Mouse (Mus musculus) forelimb bud, embryonic 11.5 days (tissue): Measurements from ENCODE around the gene Ppp1r12c.

Experiments used
- DNase-seq: peaks from one replicate; pipeline ENCODE4 v3.0.0-alpha.2; 2012; ENCODE audit warnings: low read depth, low spot score

The Ppp1r12c gene

GRCm38 (mm10) chr7:4492284-4493224 lies 8.9 kb downstream of the Ppp1r12c start:
- DNase-seq: no peak

GRCm38 (mm10) chr7:4491308-4491707 lies 10.2 kb downstream of the Ppp1r12c start:
- DNase-seq: no peak

GRCm38 (mm10) chr7:4482281-4482680 lies 19.2 kb downstream of the Ppp1r12c start:
- DNase-seq: no peak

- no peak for DNase-seq
Measured at GRCm38 (mm10) chr7:4479674-4480073, 21.8 kb downstream of the Ppp1r12c start.

- DNase-seq: no peak
Measured at GRCm38 (mm10) chr7:4478796-4479291, 22.6 kb downstream of the Ppp1r12c start.

GRCm38 (mm10) chr7:4478021-4478795 lies 23.3 kb downstream of the Ppp1r12c start:
- DNase-seq: peak; percentile 94

GRCm38 (mm10) chr7:4473940-4474339 lies 27.5 kb downstream of the Ppp1r12c start:
- no peak for DNase-seq

GRCm38 (mm10) chr7:4471179-4471555 lies 30.3 kb downstream of the Ppp1r12c start:
- peak; percentile 62 for DNase-seq

GRCm38 (mm10) chr7:4470275-4471178 lies 31.0 kb downstream of the Ppp1r12c start:
- peak; percentile 34 for DNase-seq

- no peak for DNase-seq
Measured at GRCm38 (mm10) chr7:4467801-4468200, 33.7 kb downstream of the Ppp1r12c start.

GRCm38 (mm10) chr7:4464194-4464824 lies 37.2 kb downstream of the Ppp1r12c start:
- DNase-seq: peak; percentile 10

GRCm38 (mm10) chr7:4460576-4461434 lies 40.7 kb downstream of the Ppp1r12c start, which contains the start of gene Eps8l1:
Gene Eps8l1, plus strand, starts transcription at chr7:4460674.
- DNase-seq: no peak

GRCm38 (mm10) chr7:4452644-4453043 lies 48.8 kb downstream of the Ppp1r12c start:
- DNase-seq: no peak

- no peak for DNase-seq
Measured at GRCm38 (mm10) chr7:4449211-4449610, 52.3 kb downstream of the Ppp1r12c start.

GRCm38 (mm10) chr7:4448439-4448838 lies 53.0 kb downstream of the Ppp1r12c start:
- DNase-seq: no peak

- DNase-seq: no peak
Measured at GRCm38 (mm10) chr7:4447138-4447537, 54.3 kb downstream of the Ppp1r12c start.

- peak; percentile 89 for DNase-seq
Measured at GRCm38 (mm10) chr7:4445216-4445791, 56.2 kb downstream of the Ppp1r12c start, which contains the start of gene Rdh13. Gene Rdh13, minus strand, starts transcription at chr7:4445649.

GRCm38 (mm10) chr7:4440549-4440948 lies 60.9 kb downstream of the Ppp1r12c start:
- DNase-seq: no peak

GRCm38 (mm10) chr7:4437721-4438120 lies 63.8 kb downstream of the Ppp1r12c start:
- no peak for DNase-seq
